Mouse (Mus musculus) CH12.LX (cell line): ENCODE results near the gene Ccser1.

Experiments
- BHLHE40 ChIP-seq: IDR thresholded peaks from 2 replicates; pipeline ENCODE4 v1.6.1; 2011; ENCODE audit warnings: mild to moderate bottlenecking, low read depth, low read length, improper control_type of control experiment
- CTCF ChIP-seq, 2 experiments: IDR thresholded peaks in 1 of 2; conservative IDR thresholded peaks in 1 of 2; 2 replicates each; pipeline ENCODE4 v1.5.1; 2011 to 2012; ENCODE audit warnings: low read depth in 2 of 2, low read length in 2 of 2, improper control_type of control experiment in 1 of 2, inconsistent platforms in 1 of 2, mild to moderate bottlenecking in 1 of 2, moderate library complexity in 1 of 2
- ETS1 ChIP-seq: conservative IDR thresholded peaks from 2 replicates; pipeline ENCODE4 v1.6.1; 2012; ENCODE audit warnings: low read depth, mild to moderate bottlenecking, inconsistent platforms, low read length, improper control_type of control experiment, moderate library complexity
- HCFC1 ChIP-seq: IDR thresholded peaks from 2 replicates; pipeline ENCODE4 v1.6.1; 2012; ENCODE audit warnings: low read depth, mild to moderate bottlenecking, inconsistent platforms, low read length, improper control_type of control experiment
- MAFK ChIP-seq: IDR thresholded peaks from 2 replicates; pipeline ENCODE4 v1.6.1; 2011; ENCODE audit warnings: low read length, improper control_type of control experiment; ENCODE audit not compliant: insufficient replicate concordance
- MYC ChIP-seq: IDR thresholded peaks from 2 replicates; pipeline ENCODE4 v1.6.1; 2011; ENCODE audit warnings: low read depth, mild to moderate bottlenecking, improper control_type of control experiment, low read length
- POLR2AphosphoS2 ChIP-seq: IDR thresholded peaks from 2 replicates; pipeline ENCODE4 v1.6.1; 2011; ENCODE audit warnings: low read depth, low read length, improper control_type of control experiment
- TCF12 ChIP-seq: IDR thresholded peaks from 2 replicates; pipeline ENCODE4 v1.6.1; 2014; ENCODE audit warnings: low read depth, mild to moderate bottlenecking, inconsistent platforms, low read length, improper control_type of control experiment
- USF1 ChIP-seq: IDR thresholded peaks from 2 replicates; pipeline ENCODE4 v1.6.1; 2014; ENCODE audit warnings: low read depth, mild to moderate bottlenecking, inconsistent platforms, low read length, improper control_type of control experiment
- ZKSCAN1 ChIP-seq: IDR thresholded peaks from 2 replicates; pipeline ENCODE4 v1.6.1; 2012; ENCODE audit warnings: low read depth, inconsistent platforms, low read length, improper control_type of control experiment, borderline replicate concordance

DNA sequence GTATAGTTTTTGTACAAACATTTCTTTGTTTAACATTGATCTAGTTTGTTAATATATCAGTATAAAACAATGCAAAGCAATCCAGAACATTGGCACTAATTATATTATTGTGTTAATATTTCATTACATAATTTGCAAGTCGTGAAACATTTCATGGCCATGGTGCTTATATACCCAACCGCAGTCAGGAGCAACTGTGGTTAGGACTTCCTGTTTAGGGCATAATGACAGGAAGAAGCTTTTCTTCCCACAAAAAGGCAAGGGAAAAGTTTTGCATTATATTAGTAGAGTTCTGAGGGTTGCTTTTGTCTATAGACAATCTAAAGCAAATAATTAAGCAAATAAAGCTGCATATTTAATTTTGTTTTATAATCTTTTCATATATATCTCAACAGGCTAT is 247.4 kb downstream of the Ccser1 start:
- TF ChIP-seq POLR2AphosphoS2 (no peak), MAFK (no peak), MYC (no peak), ETS1 (no peak), CTCF (conservative IDR thresholded peaks at IDR 0.05 in 1 of 2, IDR thresholded peaks at IDR 0.05 in 1 of 2; ENCODE audit: low read depth in 2 of 2, low read length in 2 of 2) (no peak), TCF12 (no peak), USF1 (no peak), BHLHE40 (no peak), ZKSCAN1 (no peak), HCFC1 (no peak)
